Mouse (Mus musculus) heart, adult 11 months (tissue): ENCODE data around the gene Naxd.

Experiments used
- DNase-seq: peaks from one replicate; pipeline ENCODE4 v3.0.0; 2022

Naxd gene

DNA sequence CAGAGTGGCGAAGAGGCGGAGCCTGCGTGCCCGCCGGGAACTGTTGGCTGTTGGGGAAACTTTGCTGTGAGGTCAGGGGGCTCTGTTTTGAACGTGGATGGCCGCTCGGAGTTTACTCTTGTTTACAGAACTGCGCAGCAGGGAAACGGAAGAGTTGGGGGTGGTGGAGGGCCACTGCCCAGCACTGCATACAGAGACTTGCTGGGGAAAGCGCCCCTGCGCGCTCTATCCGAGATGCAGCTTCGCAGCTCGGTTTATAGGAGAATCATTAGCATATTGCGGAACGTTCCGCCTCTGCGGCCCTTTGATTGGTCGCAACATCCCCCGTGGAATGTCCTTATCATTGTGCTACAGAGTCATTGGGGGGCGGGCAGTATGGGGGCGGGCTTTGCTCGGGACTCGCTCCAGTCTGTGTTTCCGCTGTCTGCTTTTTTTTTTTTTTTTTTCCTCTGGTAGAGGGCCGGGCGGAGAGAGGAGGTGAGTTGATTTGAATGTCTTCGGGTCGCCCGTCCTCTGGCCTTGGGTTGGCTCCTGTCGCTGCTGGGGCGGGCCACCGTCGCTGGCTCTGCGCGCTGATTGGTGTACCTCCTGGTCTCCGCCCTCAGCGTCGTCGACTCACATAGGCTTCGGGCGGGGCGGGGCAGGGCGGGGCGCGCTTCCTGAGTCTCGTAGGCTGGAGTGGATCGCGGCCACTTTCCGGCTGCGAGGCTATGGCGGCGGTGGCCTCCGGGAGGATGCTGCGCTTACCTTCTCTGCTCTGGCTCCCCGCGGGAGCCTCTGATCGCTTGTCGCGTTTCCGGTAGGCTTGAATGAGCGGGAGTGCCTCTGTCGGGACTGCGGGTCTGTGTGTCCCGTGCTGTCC lies 60.7 kb downstream of the Naxd start:
- peak; percentile 100 for DNase-seq

DNA sequence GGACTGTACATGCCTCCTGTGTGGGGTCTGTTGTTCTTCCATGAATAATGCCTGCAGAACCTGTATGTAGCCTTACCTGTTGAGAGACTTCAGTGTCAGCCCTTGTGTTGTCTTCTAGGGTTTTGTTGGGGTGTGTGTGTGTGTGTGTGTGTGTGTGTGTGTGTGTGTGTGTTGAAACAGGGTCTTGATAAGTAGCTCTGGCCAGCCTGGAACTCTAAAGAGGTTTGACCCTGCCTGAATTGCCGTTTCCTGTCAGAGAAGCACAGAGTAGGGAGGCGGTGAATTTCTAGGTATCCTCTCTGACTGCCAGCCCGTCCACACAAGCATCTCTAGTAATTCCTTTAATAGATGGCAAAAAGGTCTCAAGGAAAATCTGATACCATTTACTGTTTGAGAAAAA lies 62.2 kb downstream of the Naxd start:
- peak; percentile 86 for DNase-seq

DNA sequence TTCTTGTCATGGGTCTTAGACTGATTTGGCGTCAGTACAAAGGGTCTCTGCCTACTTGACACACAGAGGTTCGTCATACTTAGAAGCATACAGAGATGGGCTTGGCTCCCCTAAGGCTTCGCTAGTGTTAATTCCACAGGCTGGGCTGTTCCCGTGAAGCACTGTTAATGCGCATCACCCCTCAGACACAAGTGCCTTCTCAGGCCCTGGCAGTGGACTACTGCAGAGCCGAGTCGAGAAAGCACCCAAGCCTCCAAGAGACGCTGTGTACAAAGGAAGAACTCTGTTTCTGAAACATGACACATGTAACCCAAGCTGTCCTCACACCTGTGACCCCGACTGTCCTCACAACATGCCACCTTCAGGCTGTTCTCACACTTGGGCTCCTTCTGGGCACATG lies 62.9 kb downstream of the Naxd start:
- peak; percentile 78 for DNase-seq

DNA sequence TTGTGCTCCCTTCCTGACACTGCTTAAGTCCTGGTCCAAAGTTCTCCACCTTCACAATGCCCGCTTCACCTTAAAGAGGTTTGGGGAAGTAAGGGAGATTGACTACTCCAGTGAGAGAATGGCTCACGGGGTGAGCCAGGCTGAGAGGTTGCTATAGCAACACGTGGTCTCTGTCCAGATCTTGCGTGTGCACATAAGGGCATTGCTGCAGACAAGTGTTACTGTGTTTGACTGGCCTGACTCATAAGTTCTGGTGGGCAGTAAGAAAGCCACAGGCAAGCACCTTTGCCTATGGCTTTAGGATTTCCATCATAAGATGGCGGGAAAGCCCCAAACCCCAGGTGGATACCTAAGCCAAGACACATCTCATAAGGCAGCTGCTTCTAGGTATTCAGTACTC lies 66.9 kb downstream of the Naxd start:
- DNase-seq = peak; percentile 70
